In genomic region chr10:127915578-127915977, GRCm38 (mm10) we compare ENCODE assay signal across 38 mouse cellular contexts. TPM values are rescaled to one million over a fixed set of nuclear protein-coding genes. Genes with fewer than 3 reads are reported as not detected.
"Had no signal": no experiment of that assay in that cellular context is flagged by ENCODE, and none has a peak within 500 bp of the region (broad histone marks: within the 10 kb centered on the region; RNA-seq: fewer than 3 reads in every experiment).

No protein-coding gene starts in this region.

- H3K27me3 ChIP-seq: heart, embryonic 12.5 days; hindbrain, embryonic 12.5 days; hindbrain, embryonic 15.5 days; intestine, embryonic 15.5 days; limb, embryonic 12.5 days; liver, embryonic 13.5 days had no signal

- H3K9me3 ChIP-seq: heart, embryonic 10.5 days; heart, embryonic 12.5 days; hindbrain, embryonic 10.5 days; hindbrain, embryonic 12.5 days; hindbrain, embryonic 15.5 days; intestine, embryonic 15.5 days; limb, embryonic 10.5 days; limb, embryonic 12.5 days; liver, embryonic 13.5 days had no signal

- H3K27ac ChIP-seq: gastrocnemius, adult 2 months; heart, embryonic 10.5 days; hindbrain, embryonic 10.5 days; hindbrain, embryonic 12.5 days; hindbrain, embryonic 15.5 days; intestine, embryonic 15.5 days; layer of hippocampus, adult 2 months; left cerebral cortex, adult 2 months; limb, embryonic 10.5 days; limb, embryonic 12.5 days; liver, embryonic 13.5 days had no signal

- H3K9ac ChIP-seq: heart, embryonic 12.5 days; hindbrain, embryonic 12.5 days; hindbrain, embryonic 15.5 days; intestine, embryonic 15.5 days; limb, embryonic 12.5 days; liver, embryonic 13.5 days had no signal

- H3K4me3 ChIP-seq: gastrocnemius, adult 2 months; heart, embryonic 10.5 days; heart, embryonic 12.5 days; hindbrain, embryonic 10.5 days; hindbrain, embryonic 12.5 days; hindbrain, embryonic 15.5 days; intestine, embryonic 15.5 days; layer of hippocampus, adult 2 months; left cerebral cortex, adult 2 months; limb, embryonic 10.5 days; limb, embryonic 12.5 days; liver, embryonic 13.5 days had no signal

- H3K4me1 ChIP-seq: heart, embryonic 10.5 days; heart, embryonic 12.5 days; hindbrain, embryonic 10.5 days; hindbrain, embryonic 12.5 days; hindbrain, embryonic 15.5 days; intestine, embryonic 15.5 days; limb, embryonic 10.5 days; limb, embryonic 12.5 days; liver, embryonic 13.5 days had no signal

- DNase-seq: gastrocnemius, adult 2 months; gastrocnemius, postnatal 10 days; gastrocnemius, postnatal 25 days; heart, adult 18-20 months; heart, postnatal 10 days; heart, postnatal 4 days; kidney, adult 18-20 months; kidney, adult 8-10 months; kidney, postnatal 10 days; kidney, postnatal 25 days; kidney, postnatal 4 days; liver; liver, embryonic 13.5 days had no signal

- H3K36me3 ChIP-seq: heart, embryonic 10.5 days; heart, embryonic 12.5 days; hindbrain, embryonic 10.5 days; hindbrain, embryonic 12.5 days; hindbrain, embryonic 15.5 days; intestine, embryonic 15.5 days; limb, embryonic 10.5 days; limb, embryonic 12.5 days; liver, embryonic 13.5 days had no signal

RNA-seq across cellular contexts. Expression of gene Sdr9c7, which starts 17.3 kb away (rescaled TPM):
- total RNA-seq: gastrocnemius, adult 2 months; gastrocnemius, postnatal 10 days; gastrocnemius, postnatal 25 days; gastrocnemius, postnatal 4 days; granulocyte monocyte progenitor cell, adult 5-6 weeks; heart, adult 18-20 months; heart, adult 8-10 months; heart, postnatal 10 days; heart, postnatal 25 days; heart, postnatal 4 days; layer of hippocampus, postnatal 10 days; layer of hippocampus, postnatal 25 days; left cerebral cortex, adult 2 months; left cerebral cortex, postnatal 14 days; left cerebral cortex, postnatal 36 days had no signal
- polyA plus RNA-seq: heart, embryonic 10.5 days; heart, embryonic 12.5 days; heart, embryonic 14.5 days; heart, embryonic 16.5 days; hindbrain, embryonic 10.5 days; hindbrain, embryonic 12.5 days; hindbrain, embryonic 15.5 days; inflammation-experienced regulatory T-cells, adult 6 months; kidney, embryonic 14.5 days; kidney, embryonic 16.5 days; limb, embryonic 10.5 days; limb, embryonic 12.5 days; liver, embryonic 11.5 days; liver, embryonic 13.5 days had no signal

RNA-seq across cellular contexts. Expression of gene Rdh7, which starts 27.0 kb away (rescaled TPM):
- total RNA-seq: gastrocnemius, adult 2 months; gastrocnemius, postnatal 25 days; granulocyte monocyte progenitor cell, adult 5-6 weeks; heart, adult 18-20 months; heart, postnatal 10 days; heart, postnatal 25 days; heart, postnatal 4 days; layer of hippocampus, adult 2 months; layer of hippocampus, postnatal 10 days; layer of hippocampus, postnatal 25 days; left cerebral cortex, adult 2 months; left cerebral cortex, postnatal 14 days; left cerebral cortex, postnatal 36 days had no signal
- polyA plus RNA-seq: heart, embryonic 10.5 days; heart, embryonic 12.5 days; heart, embryonic 14.5 days; heart, embryonic 16.5 days; hindbrain, embryonic 10.5 days; hindbrain, embryonic 12.5 days; hindbrain, embryonic 15.5 days; inflammation-experienced regulatory T-cells, adult 6 months; kidney, embryonic 14.5 days; kidney, embryonic 16.5 days; limb, embryonic 10.5 days; limb, embryonic 12.5 days; liver, embryonic 11.5 days had no signal

RNA-seq across cellular contexts. Expression of gene Rdh16f2, which starts 49.3 kb away (rescaled TPM):
- total RNA-seq: gastrocnemius, adult 2 months; gastrocnemius, postnatal 10 days; gastrocnemius, postnatal 25 days; gastrocnemius, postnatal 4 days; granulocyte monocyte progenitor cell, adult 5-6 weeks; heart, adult 18-20 months; heart, adult 8-10 months; heart, postnatal 10 days; heart, postnatal 25 days; heart, postnatal 4 days; layer of hippocampus, adult 2 months; layer of hippocampus, postnatal 10 days; layer of hippocampus, postnatal 25 days; left cerebral cortex, adult 2 months; left cerebral cortex, postnatal 14 days; left cerebral cortex, postnatal 36 days had no signal
- polyA plus RNA-seq: heart, embryonic 10.5 days; heart, embryonic 12.5 days; heart, embryonic 14.5 days; heart, embryonic 16.5 days; hindbrain, embryonic 10.5 days; hindbrain, embryonic 12.5 days; hindbrain, embryonic 15.5 days; inflammation-experienced regulatory T-cells, adult 6 months; kidney, embryonic 14.5 days; limb, embryonic 10.5 days; limb, embryonic 12.5 days; limb, embryonic 14.5 days; liver, embryonic 11.5 days; liver, embryonic 13.5 days had no signal
